Mouse (Mus musculus): ENCODE measurements around the gene Akp3. TPM values are rescaled to one million over a fixed set of nuclear protein-coding genes. Genes with fewer than 3 reads are reported as not detected.

Gene Akp3
- polyA plus RNA-seq, 1 experiment from 2014 or later = 0.11 TPM

Other genes starting within 250 kb of the Akp3 start
- gene Alppl2, start 35.0 kb upstream of the Akp3 start, polyA plus RNA-seq (2015; fragmentation: Nextera tagmentation; extraction: Ambion mirVana) = not detected in 2 replicates
- 113 and 131 TPM in 2 replicates for gene Alpi, start 23.4 kb upstream of the Akp3 start, polyA plus RNA-seq (2015; fragmentation: Nextera tagmentation; extraction: Ambion mirVana)
- gene Ecel1, start 31.5 kb downstream of the Akp3 start, polyA plus RNA-seq (2015; fragmentation: Nextera tagmentation; extraction: Ambion mirVana) = 2.4 and 2.5 TPM in 2 replicates
- gene Prss56, start 58.3 kb downstream of the Akp3 start, polyA plus RNA-seq (2015; fragmentation: Nextera tagmentation; extraction: Ambion mirVana) = not detected in 2 replicates
- not detected in 2 replicates for gene Chrnd, start 65.6 kb downstream of the Akp3 start, polyA plus RNA-seq (2015; fragmentation: Nextera tagmentation; extraction: Ambion mirVana)
- 0.18 TPM in 1 of 2 replicates, not detected in the other for gene Chrng, start 79.7 kb downstream of the Akp3 start, polyA plus RNA-seq (2015; fragmentation: Nextera tagmentation; extraction: Ambion mirVana)
- gene Eif4e2, start 88.9 kb downstream of the Akp3 start, polyA plus RNA-seq (2015; fragmentation: Nextera tagmentation; extraction: Ambion mirVana) = 169 and 170 TPM in 2 replicates
- 0.08 and 0.57 TPM in 2 replicates for gene Efhd1, start 139.4 kb downstream of the Akp3 start, polyA plus RNA-seq (2015; fragmentation: Nextera tagmentation; extraction: Ambion mirVana)
- 46.8 and 47.5 TPM in 2 replicates for gene Gigyf2, start 202.0 kb downstream of the Akp3 start, polyA plus RNA-seq (2015; fragmentation: Nextera tagmentation; extraction: Ambion mirVana)